29 mouse cellular contexts compared by ENCODE assay signal in genomic region chr1:190242526-190242925, GRCm38 (mm10).
DNase-seq lines count a peak whose midpoint lies in the region; ATAC-seq and TF ChIP-seq lines count a peak whose summit lies in the region.
"Had no signal": no experiment of that assay in that cellular context is flagged by ENCODE, and none has a peak within 500 bp of the region (broad histone marks: within the 10 kb centered on the region; RNA-seq: fewer than 3 reads in every experiment).

No protein-coding gene starts in this region.

- WGBS in embryonic facial prominence, embryonic 14.5 days: 84% methylated on average over 7 of the region's 7 CpGs
- WGBS in embryonic facial prominence, embryonic 10.5 days: 88% methylated on average over 7 of the region's 7 CpGs
- WGBS in heart, adult 2 months: 73% methylated on average over 7 of the region's 7 CpGs
- WGBS in heart, embryonic 10.5 days: 80% methylated on average over 7 of the region's 7 CpGs

- no peak overlapping the region for H3K4me3 ChIP-seq in embryonic facial prominence, embryonic 14.5 days (ENCODE audit: low read depth, low read length)
- H3K4me3 ChIP-seq in embryonic facial prominence, embryonic 10.5 days: no peak overlapping the region
- H3K4me3 ChIP-seq in heart, adult 2 months: no peak overlapping the region
- H3K4me3 ChIP-seq in heart, embryonic 10.5 days: no peak overlapping the region
- H3K4me3 ChIP-seq: hindbrain, embryonic 12.5 days; intestine, embryonic 15.5 days; midbrain, embryonic 10.5 days; midbrain, embryonic 15.5 days; neural tube, embryonic 15.5 days had no signal

- ATAC-seq in embryonic facial prominence, embryonic 14.5 days (ENCODE audit: low read depth): no peak
- ATAC-seq: forebrain, embryonic 14.5 days; hindbrain, postnatal 0 days; intestine, embryonic 15.5 days; midbrain, embryonic 15.5 days; Patski had no signal

- TF ChIP-seq CTCF in heart, adult 2 months (IDR thresholded peaks at IDR 0.05): no peak

- no peaks in the 10 kb centered on the region for H3K27me3 ChIP-seq in embryonic facial prominence, embryonic 14.5 days (replicated peaks; ENCODE audit: control insufficient read depth, insufficient read depth, low read length)
- H3K27me3 ChIP-seq in embryonic facial prominence, embryonic 10.5 days (replicated peaks; ENCODE audit: low read depth, poor library complexity, severe bottlenecking): no peaks in the 10 kb centered on the region
- no peaks in the 10 kb centered on the region for H3K27me3 ChIP-seq in heart, adult 2 months (ENCODE audit: control insufficient read depth, insufficient read depth, low read length)
- peaks cover 5% of the 10 kb centered on the region for H3K27me3 ChIP-seq in heart, embryonic 10.5 days (ENCODE audit: insufficient read depth, poor library complexity, severe bottlenecking)
- H3K27me3 ChIP-seq: hindbrain, embryonic 12.5 days; intestine, embryonic 15.5 days; midbrain, embryonic 15.5 days had no signal

- no peaks in the 10 kb centered on the region for H3K79me2 ChIP-seq in heart, adult 2 months (replicated peaks; ENCODE audit: control insufficient read depth, insufficient read depth, low read length)

- no peaks in the 10 kb centered on the region for H3K36me3 ChIP-seq in embryonic facial prominence, embryonic 14.5 days (ENCODE audit: control insufficient read depth, insufficient read depth, low read length)
- H3K36me3 ChIP-seq in embryonic facial prominence, embryonic 10.5 days (replicated peaks): no peaks in the 10 kb centered on the region
- H3K36me3 ChIP-seq in heart, adult 2 months (ENCODE audit: control insufficient read depth, insufficient read depth, low read length): no peaks in the 10 kb centered on the region
- H3K36me3 ChIP-seq in heart, embryonic 10.5 days: no peaks in the 10 kb centered on the region
- H3K36me3 ChIP-seq: hindbrain, embryonic 12.5 days; intestine, embryonic 15.5 days; midbrain, embryonic 10.5 days; midbrain, embryonic 15.5 days; neural tube, embryonic 15.5 days had no signal

- H3K9me3 ChIP-seq in embryonic facial prominence, embryonic 14.5 days (ENCODE audit: control insufficient read depth, low read length): no peaks in the 10 kb centered on the region
- no peaks in the 10 kb centered on the region for H3K9me3 ChIP-seq in embryonic facial prominence, embryonic 10.5 days
- H3K9me3 ChIP-seq in heart, embryonic 10.5 days: no peaks in the 10 kb centered on the region
- H3K9me3 ChIP-seq: hindbrain, embryonic 12.5 days; intestine, embryonic 15.5 days; midbrain, embryonic 10.5 days; midbrain, embryonic 15.5 days; neural tube, embryonic 15.5 days had no signal

- intact Hi-C loops in heart, adult 2 months (cut with DNase I): no loop called here

- DNase-seq in embryonic facial prominence, embryonic 14.5 days (ENCODE audit: low spot score): peak; percentile 16
- DNase-seq in embryonic facial prominence, embryonic 10.5 days (ENCODE audit: low spot score): no peak
- DNase-seq in heart, adult 2 months: peak; percentile 18 to 46
- DNase-seq in heart, embryonic 10.5 days (ENCODE audit: low spot score): no peak
- peak; percentile 48 for DNase-seq in brain, adult 2 months (ENCODE audit: low read depth, low spot score)
- DNase-seq in skeletal muscle tissue, adult 2 months (ENCODE audit: low read depth, low spot score): peak; percentile 17
- no peak for DNase-seq in thymus, postnatal 4 days
- DNase-seq: adrenal gland, postnatal 10 days; cerebellum, adult 11 months; cerebellum, postnatal 25 days; kidney, adult 2 months; kidney, postnatal 4 days; layer of hippocampus, postnatal 36 days; liver; lung, embryonic 14.5 days; retina, postnatal 1 day; right cerebral cortex, postnatal 14 days; spleen, adult 18-20 months; thymus, adult 18-20 months; thymus, postnatal 25 days had no signal

- TF ChIP-seq EP300 in heart, adult 2 months (IDR thresholded peaks at IDR 0.05; ENCODE audit: insufficient read depth, low read depth, low read length): no peak

- H3K9ac ChIP-seq in embryonic facial prominence, embryonic 14.5 days (ENCODE audit: low read depth, low read length): no peak overlapping the region
- H3K9ac ChIP-seq in heart, adult 2 months (ENCODE audit: low read depth, low read length): no peak overlapping the region
- H3K9ac ChIP-seq: hindbrain, embryonic 12.5 days; intestine, embryonic 15.5 days; liver, embryonic 14.5 days; lung, embryonic 14.5 days; midbrain, embryonic 15.5 days; neural tube, embryonic 15.5 days had no signal

- TF ChIP-seq POLR2A in heart, adult 2 months (IDR thresholded peaks at IDR 0.05; ENCODE audit: insufficient read depth, low read depth, low read length): no peak

- no peak overlapping the region for H3K4me2 ChIP-seq in embryonic facial prominence, embryonic 14.5 days (ENCODE audit: low read depth, low read length)
- H3K4me2 ChIP-seq: hindbrain, embryonic 12.5 days; intestine, embryonic 15.5 days; lung, embryonic 14.5 days; midbrain, embryonic 15.5 days; neural tube, embryonic 15.5 days had no signal

- no peak overlapping the region for H3K27ac ChIP-seq in embryonic facial prominence, embryonic 14.5 days (replicated peaks; ENCODE audit: low read depth, low read length)
- H3K27ac ChIP-seq in embryonic facial prominence, embryonic 10.5 days (replicated peaks): no peak overlapping the region
- H3K27ac ChIP-seq in heart, adult 2 months: no peak overlapping the region
- no peak overlapping the region for H3K27ac ChIP-seq in heart, embryonic 10.5 days
- H3K27ac ChIP-seq: hindbrain, embryonic 12.5 days; hindbrain, postnatal 0 days; intestine, embryonic 15.5 days; liver, embryonic 14.5 days; midbrain, embryonic 10.5 days; midbrain, embryonic 15.5 days; neural tube, embryonic 15.5 days had no signal

- H3K4me1 ChIP-seq in embryonic facial prominence, embryonic 14.5 days (ENCODE audit: control insufficient read depth, insufficient read depth, low read length): no peaks in the 10 kb centered on the region
- no peaks in the 10 kb centered on the region for H3K4me1 ChIP-seq in embryonic facial prominence, embryonic 10.5 days
- H3K4me1 ChIP-seq in heart, adult 2 months (ENCODE audit: control insufficient read depth, insufficient read depth, low read length): no peaks in the 10 kb centered on the region
- H3K4me1 ChIP-seq in heart, embryonic 10.5 days: peaks cover 6% of the 10 kb centered on the region; the same call in 1 of the 2 replicates
- H3K4me1 ChIP-seq: hindbrain, embryonic 12.5 days; intestine, embryonic 15.5 days; midbrain, embryonic 10.5 days; midbrain, embryonic 15.5 days; neural tube, embryonic 15.5 days had no signal

Comparison
In these comparisons a context has a peak if more than half of its experiments do, and no peak if none do; other contexts are left out.
1. DNase-seq: peak in embryonic facial prominence, embryonic 14.5 days (single experiment), heart, adult 2 months (2 of 2), brain, adult 2 months (single experiment) and skeletal muscle tissue, adult 2 months (single experiment); none in embryonic facial prominence, embryonic 10.5 days (single experiment), heart, embryonic 10.5 days (single experiment) and thymus, postnatal 4 days (single experiment).